Mouse (Mus musculus): Measurements from ENCODE around the gene Oxct1. TPM values are rescaled to one million over a fixed set of nuclear protein-coding genes. Genes with fewer than 3 reads are reported as not detected.

The Oxct1 gene
- 222 and 248 TPM in 2 replicates for polyA plus RNA-seq (2015; fragmentation: Nextera tagmentation; extraction: Ambion mirVana)

GRCm38 (mm10) chr15:4026231-4026773 is at the start of gene Oxct1:
TSS of gene Oxct1 (plus strand) at chr15:4026383.
- WGBS, result under 1% methylated on average over 45 of the region's 45 CpGs
- no peaks in the 10 kb centered on the region for H3K9me3 ChIP-seq (ENCODE audit: control insufficient read depth, low read length)
- H3K27me3 ChIP-seq (ENCODE audit: control insufficient read depth, insufficient read depth, low read depth, low read length), result no peaks in the 10 kb centered on the region
- H3K4me1 ChIP-seq (replicated peaks; ENCODE audit: control insufficient read depth, insufficient read depth, low read length), result peaks cover 21% of the 10 kb centered on the region
- no peaks in the 10 kb centered on the region for H3K36me3 ChIP-seq (ENCODE audit: control insufficient read depth, insufficient read depth, low read length)
- H3K9ac ChIP-seq (ENCODE audit: low read length), result peak within 1 kb of the TSS; percentile 90
- peak within 1 kb of the TSS; percentile 91 for H3K4me3 ChIP-seq (ENCODE audit: low read length)
- ATAC-seq (ENCODE audit: low read depth), result peak; percentile 95
- peak within 1 kb of the TSS; percentile 98 for H3K27ac ChIP-seq (ENCODE audit: low read length)
- H3K4me2 ChIP-seq (ENCODE audit: low read depth, low read length), result peak within 1 kb of the TSS; percentile 73

- H3K4me2 ChIP-seq (ENCODE audit: low read depth, low read length), result peak overlapping the region; percentile 77; the same call in 1 of the 2 replicates
- WGBS, result 90% methylated on average over 2 of the region's 2 CpGs
- peaks cover 5% of the 10 kb centered on the region; the same call in 1 of the 2 replicates for H3K4me1 ChIP-seq (replicated peaks; ENCODE audit: control insufficient read depth, insufficient read depth, low read length)
- no peaks in the 10 kb centered on the region for H3K27me3 ChIP-seq (ENCODE audit: control insufficient read depth, insufficient read depth, low read depth, low read length)
- ATAC-seq (ENCODE audit: low read depth), result no peak
- H3K9ac ChIP-seq (ENCODE audit: low read length), result no peak overlapping the region
- no peak overlapping the region for H3K27ac ChIP-seq (ENCODE audit: low read length)
- H3K4me3 ChIP-seq (ENCODE audit: low read length), result no peak overlapping the region
- H3K9me3 ChIP-seq (ENCODE audit: control insufficient read depth, low read length), result no peaks in the 10 kb centered on the region
- 0 out of 2 replicates have a peak, but pooled peaks cover 7% of the 10 kb centered on the region for H3K36me3 ChIP-seq (ENCODE audit: control insufficient read depth, insufficient read depth, low read length)
Observed at GRCm38 (mm10) chr15:3978279-3978678, 47.9 kb upstream of the Oxct1 start.

- Histone ChIP-seq H3K9me3 (ENCODE audit: control insufficient read depth, low read length) (no peaks in the 10 kb centered on the region), H3K27me3 (ENCODE audit: control insufficient read depth, insufficient read depth, low read depth, low read length) (no peaks in the 10 kb centered on the region), H3K9ac (ENCODE audit: low read length) (peak within 1 kb of the TSS; percentile 92), H3K36me3 (ENCODE audit: control insufficient read depth, insufficient read depth, low read length) (peaks cover 7% of the 10 kb centered on the region; the same call in 1 of the 2 replicates), H3K4me3 (ENCODE audit: low read length) (peak within 1 kb of the TSS; percentile 77), H3K4me2 (ENCODE audit: low read depth, low read length) (peak within 1 kb of the TSS; percentile 77), H3K4me1 (replicated peaks; ENCODE audit: control insufficient read depth, insufficient read depth, low read length) (peaks cover 5% of the 10 kb centered on the region; the same call in 1 of the 2 replicates), H3K27ac (ENCODE audit: low read length) (peak within 1 kb of the TSS; percentile 98)
- ATAC-seq (ENCODE audit: low read depth), result peak; percentile 98
- under 1% methylated on average over 53 of the region's 61 CpGs for WGBS
Observed at GRCm38 (mm10) chr15:3979061-3979848, 46.9 kb upstream of the Oxct1 start, which contains the start of gene Fbxo4. TSS of gene Fbxo4 (minus strand) at chr15:3979573.

- ATAC-seq (ENCODE audit: low read depth), result 0 out of 2 replicates have a peak, but pooled peaks have one; percentile 16
- WGBS, result 47% methylated on average over 3 of the region's 3 CpGs
- H3K9me3 ChIP-seq (ENCODE audit: control insufficient read depth, low read length), result no peaks in the 10 kb centered on the region
- H3K36me3 ChIP-seq (ENCODE audit: control insufficient read depth, insufficient read depth, low read length), result peaks cover 8% of the 10 kb centered on the region; the same call in 1 of the 2 replicates
- H3K4me1 ChIP-seq (replicated peaks; ENCODE audit: control insufficient read depth, insufficient read depth, low read length), result peaks cover 5% of the 10 kb centered on the region; the same call in 1 of the 2 replicates
- peak overlapping the region; percentile 77 for H3K4me2 ChIP-seq (ENCODE audit: low read depth, low read length)
- no peaks in the 10 kb centered on the region for H3K27me3 ChIP-seq (ENCODE audit: control insufficient read depth, insufficient read depth, low read depth, low read length)
- peak overlapping the region; percentile 92 for H3K9ac ChIP-seq (ENCODE audit: low read length)
- peak overlapping the region; percentile 77 for H3K4me3 ChIP-seq (ENCODE audit: low read length)
- peak overlapping the region; percentile 98 for H3K27ac ChIP-seq (ENCODE audit: low read length)
Observed at GRCm38 (mm10) chr15:3979871-3980270, 46.3 kb upstream of the Oxct1 start.

- ATAC-seq (ENCODE audit: low read depth), result no peak
- H3K36me3 ChIP-seq (ENCODE audit: control insufficient read depth, insufficient read depth, low read length), result peaks cover 21% of the 10 kb centered on the region
- WGBS, result 92% methylated on average over 5 of the region's 5 CpGs
- no peak overlapping the region for H3K9ac ChIP-seq (ENCODE audit: low read length)
- H3K4me3 ChIP-seq (ENCODE audit: low read length), result no peak overlapping the region
- H3K27ac ChIP-seq (ENCODE audit: low read length), result no peak overlapping the region
- no peaks in the 10 kb centered on the region for H3K27me3 ChIP-seq (ENCODE audit: control insufficient read depth, insufficient read depth, low read depth, low read length)
- peaks cover 5% of the 10 kb centered on the region; the same call in 1 of the 2 replicates for H3K4me1 ChIP-seq (replicated peaks; ENCODE audit: control insufficient read depth, insufficient read depth, low read length)
- no peaks in the 10 kb centered on the region for H3K9me3 ChIP-seq (ENCODE audit: control insufficient read depth, low read length)
- H3K4me2 ChIP-seq (ENCODE audit: low read depth, low read length), result no peak overlapping the region
Observed at GRCm38 (mm10) chr15:3982732-3983131, 43.5 kb upstream of the Oxct1 start.

- H3K36me3 ChIP-seq (ENCODE audit: control insufficient read depth, insufficient read depth, low read length), result peaks cover 28% of the 10 kb centered on the region
- no peaks in the 10 kb centered on the region for H3K9me3 ChIP-seq (ENCODE audit: control insufficient read depth, low read length)
- no peak for ATAC-seq (ENCODE audit: low read depth)
- peaks cover 2% of the 10 kb centered on the region; the same call in 1 of the 2 replicates for H3K4me1 ChIP-seq (replicated peaks; ENCODE audit: control insufficient read depth, insufficient read depth, low read length)
- WGBS, result 86% methylated on average over 2 of the region's 2 CpGs
- H3K4me3 ChIP-seq (ENCODE audit: low read length), result no peak overlapping the region
- H3K4me2 ChIP-seq (ENCODE audit: low read depth, low read length), result no peak overlapping the region
- no peaks in the 10 kb centered on the region for H3K27me3 ChIP-seq (ENCODE audit: control insufficient read depth, insufficient read depth, low read depth, low read length)
- no peak overlapping the region for H3K9ac ChIP-seq (ENCODE audit: low read length)
- H3K27ac ChIP-seq (ENCODE audit: low read length), result no peak overlapping the region
Observed at GRCm38 (mm10) chr15:3984876-3985275, 41.3 kb upstream of the Oxct1 start.

- no peak for ATAC-seq (ENCODE audit: low read depth)
- H3K4me2 ChIP-seq (ENCODE audit: low read depth, low read length), result no peak overlapping the region
Observed at GRCm38 (mm10) chr15:3987981-3988380, 38.2 kb upstream of the Oxct1 start.

GRCm38 (mm10) chr15:3994852-3995447 is 31.2 kb upstream of the Oxct1 start:
- H3K9ac ChIP-seq (ENCODE audit: low read length), result peak overlapping the region; percentile 92
- H3K4me1 ChIP-seq (replicated peaks; ENCODE audit: control insufficient read depth, insufficient read depth, low read length), result peaks cover 7% of the 10 kb centered on the region; the same call in 1 of the 2 replicates
- H3K27ac ChIP-seq (ENCODE audit: low read length), result peak overlapping the region; percentile 97
- H3K4me2 ChIP-seq (ENCODE audit: low read depth, low read length), result peak overlapping the region; percentile 50
- no peaks in the 10 kb centered on the region for H3K27me3 ChIP-seq (ENCODE audit: control insufficient read depth, insufficient read depth, low read depth, low read length)
- WGBS, result 21% methylated on average over 14 of the region's 14 CpGs
- no peak for ATAC-seq (ENCODE audit: low read depth)
- H3K4me3 ChIP-seq (ENCODE audit: low read length), result peak overlapping the region; percentile 88
- H3K36me3 ChIP-seq (ENCODE audit: control insufficient read depth, insufficient read depth, low read length), result peaks cover 15% of the 10 kb centered on the region
- no peaks in the 10 kb centered on the region for H3K9me3 ChIP-seq (ENCODE audit: control insufficient read depth, low read length)

More at GRCm38 (mm10) chr15:3987981-3988380, 38.2 kb upstream of the Oxct1 start:
- H3K36me3 ChIP-seq (ENCODE audit: control insufficient read depth, insufficient read depth, low read length), result peaks cover 41% of the 10 kb centered on the region
- WGBS, result 59% methylated on average over 2 of the region's 2 CpGs
- no peak overlapping the region for H3K27ac ChIP-seq (ENCODE audit: low read length)
- H3K4me3 ChIP-seq (ENCODE audit: low read length), result no peak overlapping the region
- H3K27me3 ChIP-seq (ENCODE audit: control insufficient read depth, insufficient read depth, low read depth, low read length), result no peaks in the 10 kb centered on the region
- H3K9ac ChIP-seq (ENCODE audit: low read length), result no peak overlapping the region
- H3K9me3 ChIP-seq (ENCODE audit: control insufficient read depth, low read length), result no peaks in the 10 kb centered on the region
- H3K4me1 ChIP-seq (replicated peaks; ENCODE audit: control insufficient read depth, insufficient read depth, low read length), result no peaks in the 10 kb centered on the region

All from lung, embryonic 16.5 days (tissue).